In genomic region chr6:64727751-64728403, GRCm38 (mm10) we compare ENCODE assay signal across 8 mouse cellular contexts. TPM values are rescaled to one million over a fixed set of nuclear protein-coding genes. Genes with fewer than 3 reads are reported as not detected.
DNase-seq lines count a peak whose midpoint lies in the region; ATAC-seq and TF ChIP-seq lines count a peak whose summit lies in the region.

No protein-coding gene starts in this region.

- peaks cover 62% of the 10 kb centered on the region for H3K27me3 ChIP-seq in embryonic facial prominence, embryonic 13.5 days
- H3K27me3 ChIP-seq in intestine, embryonic 14.5 days (replicated peaks; ENCODE audit: control insufficient read depth, insufficient read depth, low read length) = peaks cover 66% of the 10 kb centered on the region
- peaks cover 56% of the 10 kb centered on the region for H3K27me3 ChIP-seq in liver, embryonic 14.5 days (ENCODE audit: control insufficient read depth, insufficient read depth, low read length)
- peaks cover 64% of the 10 kb centered on the region for H3K27me3 ChIP-seq in neural tube, embryonic 13.5 days

- peak overlapping the region; percentile 9; the same call in 1 of the 2 replicates for H3K4me3 ChIP-seq in layer of hippocampus, adult 2 months
- peak overlapping the region; percentile 46 for H3K4me3 ChIP-seq in embryonic facial prominence, embryonic 13.5 days
- peak overlapping the region; percentile 42 for H3K4me3 ChIP-seq in intestine, embryonic 14.5 days (ENCODE audit: low read depth, low read length)
- peak overlapping the region in 1 of 2 experiments; percentile 24; a peak in 1 of 4 replicates for H3K4me3 ChIP-seq in liver, embryonic 14.5 days (ENCODE audit: insufficient read depth in 1 of 2, low read depth in 2 of 2, low read length in 2 of 2)
- peak overlapping the region; percentile 40 for H3K4me3 ChIP-seq in neural tube, embryonic 13.5 days

- H3K9me3 ChIP-seq in embryonic facial prominence, embryonic 13.5 days = no peaks in the 10 kb centered on the region
- H3K9me3 ChIP-seq in intestine, embryonic 14.5 days (ENCODE audit: control insufficient read depth, low read length) = no peaks in the 10 kb centered on the region
- H3K9me3 ChIP-seq in liver, embryonic 14.5 days (ENCODE audit: control insufficient read depth, low read length) = no peaks in the 10 kb centered on the region
- H3K9me3 ChIP-seq in neural tube, embryonic 13.5 days = no peaks in the 10 kb centered on the region

- no peaks in the 10 kb centered on the region for H3K36me3 ChIP-seq in embryonic facial prominence, embryonic 13.5 days
- H3K36me3 ChIP-seq in intestine, embryonic 14.5 days (ENCODE audit: control insufficient read depth, insufficient read depth, low read length) = no peaks in the 10 kb centered on the region
- no peaks in the 10 kb centered on the region for H3K36me3 ChIP-seq in liver, embryonic 14.5 days (replicated peaks; ENCODE audit: control insufficient read depth, insufficient read depth, low read depth)
- no peaks in the 10 kb centered on the region for H3K36me3 ChIP-seq in neural tube, embryonic 13.5 days

- no peak overlapping the region for H3K27ac ChIP-seq in layer of hippocampus, adult 2 months
- no peak overlapping the region for H3K27ac ChIP-seq in embryonic facial prominence, embryonic 13.5 days
- no peak overlapping the region for H3K27ac ChIP-seq in intestine, embryonic 14.5 days (ENCODE audit: low read depth)
- H3K27ac ChIP-seq in liver, embryonic 14.5 days = no peak overlapping the region
- no peak overlapping the region for H3K27ac ChIP-seq in neural tube, embryonic 13.5 days (replicated peaks)

- H3K4me2 ChIP-seq in embryonic facial prominence, embryonic 13.5 days = peak overlapping the region; percentile 77
- peak overlapping the region; percentile 76 for H3K4me2 ChIP-seq in intestine, embryonic 14.5 days (ENCODE audit: low read length)
- H3K4me2 ChIP-seq in liver, embryonic 14.5 days (ENCODE audit: low read depth) = peak overlapping the region; percentile 47
- peak overlapping the region; percentile 68 for H3K4me2 ChIP-seq in neural tube, embryonic 13.5 days

- H3K4me1 ChIP-seq in embryonic facial prominence, embryonic 13.5 days = peaks cover 26% of the 10 kb centered on the region
- peaks cover 9% of the 10 kb centered on the region; the same call in 1 of the 2 replicates for H3K4me1 ChIP-seq in intestine, embryonic 14.5 days (replicated peaks; ENCODE audit: control insufficient read depth, insufficient read depth, low read length)
- no peaks in the 10 kb centered on the region for H3K4me1 ChIP-seq in liver, embryonic 14.5 days (replicated peaks; ENCODE audit: control insufficient read depth in 2 of 2, insufficient read depth in 2 of 2, low read length in 1 of 2)
- peaks cover 29% of the 10 kb centered on the region for H3K4me1 ChIP-seq in neural tube, embryonic 13.5 days (replicated peaks)

- TF ChIP-seq EP300 in liver, embryonic 14.5 days (IDR thresholded peaks at IDR 0.05; ENCODE audit: low read depth) = no peak

- under 1% methylated on average over 29 of the region's 29 CpGs for WGBS in embryonic facial prominence, embryonic 13.5 days
- WGBS in intestine, embryonic 14.5 days = under 1% methylated on average over 29 of the region's 29 CpGs
- 2% methylated on average over 29 of the region's 29 CpGs for WGBS in liver, embryonic 14.5 days (ENCODE audit: insufficient replicate concordance)
- WGBS in neural tube, embryonic 13.5 days = under 1% methylated on average over 29 of the region's 29 CpGs

- no peak overlapping the region for H3K9ac ChIP-seq in embryonic facial prominence, embryonic 13.5 days
- H3K9ac ChIP-seq in intestine, embryonic 14.5 days (ENCODE audit: low read length) = no peak overlapping the region
- H3K9ac ChIP-seq in liver, embryonic 14.5 days (replicated peaks) = no peak overlapping the region
- no peak overlapping the region for H3K9ac ChIP-seq in neural tube, embryonic 13.5 days

- no peak for ATAC-seq in embryonic facial prominence, embryonic 13.5 days (ENCODE audit: insufficient number of reproducible peaks, insufficient read depth, low FRiP score, low TSS enrichment, low read depth)
- ATAC-seq in intestine, embryonic 14.5 days (replicated peaks; ENCODE audit: low FRiP score, low TSS enrichment, low read depth) = peak; percentile 69
- ATAC-seq in liver, embryonic 14.5 days (ENCODE audit: insufficient read depth) = 0 out of 2 replicates have a peak, but pooled peaks have one; percentile 23
- ATAC-seq in neural tube, embryonic 13.5 days (ENCODE audit: low read depth) = 0 out of 2 replicates have a peak, but pooled peaks have one; percentile 19

- no peak for TF ChIP-seq CTCF in layer of hippocampus, adult 2 months (conservative IDR thresholded peaks at IDR 0.05)
- no peak for TF ChIP-seq CTCF in liver, embryonic 14.5 days (IDR thresholded peaks at IDR 0.05; ENCODE audit: low read depth)

- no peak for DNase-seq in layer of hippocampus, adult 2 months (ENCODE audit: low spot score in 2 of 2)
- DNase-seq in layer of hippocampus, adult 18-20 months (ENCODE audit: low spot score in 2 of 2) = no peak
- peak; percentile 73 for DNase-seq in intestine, embryonic 14.5 days (ENCODE audit: low spot score)
- peak in 1 of 3 experiments; percentile 2 for DNase-seq in liver, embryonic 14.5 days (ENCODE audit: low read depth in 3 of 3, low spot score in 3 of 3)
- no peak for DNase-seq in spleen, adult 18-20 months
- DNase-seq in c-Kit-positive CD71-positive TER-119-positive erythroid progenitor cells, embryonic 14.5 days (ENCODE audit: low spot score) = no peak

RNA-seq across cellular contexts. Expression of gene Atoh1, which starts 1.0 kb away (rescaled TPM):
- not detected for total RNA-seq in layer of hippocampus, adult 2 months (2021)
- total RNA-seq in layer of hippocampus, adult 18-20 months (2021) = not detected
- polyA plus RNA-seq in embryonic facial prominence, embryonic 13.5 days (2015; fragmentation: Nextera tagmentation; extraction: Ambion mirVana) = 0.19 and 0.31 TPM in 2 replicates
- 3.6 and 5.1 TPM in 2 replicates for polyA plus RNA-seq in intestine, embryonic 14.5 days (2014; fragmentation: Nextera tagmentation; extraction: Ambion mirVana)
- polyA plus RNA-seq in liver, embryonic 14.5 days (2012; rRNA removed) = not detected in 2 replicates
- not detected in 2 replicates for polyA plus RNA-seq in liver, embryonic 14.5 days (2014; fragmentation: Nextera tagmentation; extraction: Ambion mirVana)
- 0.81 and 1.0 TPM in 2 replicates for polyA plus RNA-seq in neural tube, embryonic 13.5 days (2015; fragmentation: Nextera tagmentation; extraction: Ambion mirVana)
